Mouse (Mus musculus) embryonic fibroblast, embryonic 13.5 days (primary cell): ENCODE data around the gene Nup50.

Experiments used
- CTCF ChIP-seq: IDR thresholded peaks from 2 replicates; pipeline ENCODE4 v1.5.1; 2011; ENCODE audit warnings: mild to moderate bottlenecking, control low read depth, low read length, moderate library complexity, borderline replicate concordance; ENCODE audit not compliant: insufficient read depth
- POLR2A ChIP-seq: IDR thresholded peaks from 2 replicates; pipeline ENCODE4 v1.6.1; 2011; ENCODE audit warnings: low read depth, mild to moderate bottlenecking, control low read depth, low read length, moderate library complexity

DNA sequence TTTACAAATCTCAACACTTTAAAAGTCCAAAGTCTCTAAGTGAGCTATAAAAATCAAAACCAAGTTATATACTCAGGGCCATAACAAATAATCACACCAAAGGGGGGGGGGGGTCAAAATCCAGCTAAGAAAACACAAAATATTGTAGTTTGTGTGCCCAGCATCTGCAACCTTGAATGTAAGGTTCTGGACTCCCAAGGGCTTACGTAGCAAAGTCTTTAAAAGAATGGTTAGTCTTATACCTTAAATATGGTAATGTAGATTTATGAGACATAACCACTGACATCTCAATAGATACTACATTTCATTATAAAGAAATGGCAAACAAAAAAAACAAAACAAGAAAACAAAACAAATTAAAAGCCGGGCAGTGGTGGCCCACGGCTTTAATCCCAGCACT is 3.3 kb upstream of the Nup50 start, which contains the start of gene Gm29666:
- no peak for TF ChIP-seq POLR2A
- no peak for TF ChIP-seq CTCF
